Mouse (Mus musculus) cortical plate, adult 2 months (tissue): ENCODE data around the gene Hoxa13.

Experiments used
- CTCF ChIP-seq: fragments of 200-500 bp; IDR thresholded peaks from 2 replicates; pipeline ENCODE4 v1.5.1; 2011; ENCODE audit warnings: mild to moderate bottlenecking, control low read depth, low read length; ENCODE audit not compliant: insufficient read depth; ENCODE audit errors: extremely low read depth
- POLR2A ChIP-seq: fragments of 200-500 bp; IDR thresholded peaks from 2 replicates; pipeline ENCODE4 v1.6.1; 2011; ENCODE audit warnings: mild to moderate bottlenecking, low read length, control low read depth; ENCODE audit not compliant: insufficient read depth; ENCODE audit errors: extremely low read depth

- TF ChIP-seq CTCF (peak; percentile 30; the same call in 1 of the 2 replicates), POLR2A (no peak)
Observed at GRCm38 (mm10) chr6:52211170-52211935, 49.3 kb downstream of the Hoxa13 start.
